Mouse (Mus musculus) hindbrain, embryonic 11.5 days (tissue): ENCODE measurements at regions not wholly inside any gene's neighbourhood (a gene's known extent, or its start where the extent isn't known, plus 50 kb on each side); places are given as distances from the start of the nearest gene placed in this dataset.
A peak's percentile ranks its signal among the peaks of the same experiment; 100 is the strongest.

Experiments used
- ATAC-seq: fragments of 200-750 bp; cut with Nextera tagmentation; 2 replicates; pipeline ENCODE4 v1.8.0; 2017; ENCODE audit warnings: mild to moderate bottlenecking, moderate TSS enrichment, moderate library complexity; ENCODE audit not compliant: low FRiP score
- DNase-seq: peaks from one replicate; pipeline ENCODE4 v3.0.0-alpha.2; 2015; ENCODE audit warnings: low spot score
- H3K27ac ChIP-seq: fragments of 300-500 bp; sonication (generic); 2 replicates; pipeline ENCODE4 v1.5.1; 2014; ENCODE audit warnings: mild to moderate bottlenecking, low read depth, low read length
- H3K27me3 ChIP-seq: fragments of 300-500 bp; sonication (generic); 2 replicates; pipeline ENCODE4 v1.6.1; 2014; ENCODE audit warnings: mild to moderate bottlenecking, low read length, moderate library complexity, mixed read lengths; ENCODE audit not compliant: control insufficient read depth, insufficient read depth
- H3K36me3 ChIP-seq: fragments of 300-500 bp; sonication (generic); 2 replicates; pipeline ENCODE4 v1.6.1; 2014; ENCODE audit warnings: mild to moderate bottlenecking, low read length, moderate library complexity, mixed read lengths; ENCODE audit not compliant: control insufficient read depth, insufficient read depth
- H3K4me1 ChIP-seq: fragments of 300-500 bp; sonication (generic); replicated peaks from 2 replicates; pipeline ENCODE4 v1.6.1; 2014; ENCODE audit warnings: low read length, mixed read lengths; ENCODE audit not compliant: control insufficient read depth, insufficient read depth
- H3K4me2 ChIP-seq: fragments of 300-500 bp; sonication (generic); replicated peaks from 2 replicates; pipeline ENCODE4 v1.6.1; 2014; ENCODE audit warnings: mild to moderate bottlenecking, low read depth, low read length
- H3K4me3 ChIP-seq: fragments of 300-500 bp; sonication (generic); 2 replicates; pipeline ENCODE4 v1.5.1; 2014; ENCODE audit warnings: low read depth, low read length
- H3K9ac ChIP-seq: fragments of 300-500 bp; sonication (generic); 2 replicates; pipeline ENCODE4 v1.6.1; 2014; ENCODE audit warnings: low read depth, low read length
- H3K9me3 ChIP-seq: fragments of 300-500 bp; sonication (generic); 2 replicates; pipeline ENCODE4 v1.6.1; 2016; ENCODE audit warnings: low read length; ENCODE audit not compliant: control insufficient read depth
- WGBS: fragments of 180-500 bp; shearing (Covaris S2); extraction: QIAGEN DNeasy Blood & Tissue Kit; methylation state at CpG from one replicate; pipeline ENCODE4 v1.1.7; 2014; 5-methylcytosine and 5-hydroxymethylcytosine counted together

- Histone ChIP-seq H3K4me2 (0 out of 2 replicates have a peak overlapping the region, but pooled peaks have one; percentile 28), H3K4me3 (no peak overlapping the region), H3K4me1 (0 out of 2 replicates have a peak, but pooled peaks cover 3% of the 10 kb centered on the region), H3K36me3 (no peaks in the 10 kb centered on the region), H3K9ac (no peak overlapping the region), H3K27me3 (no peaks in the 10 kb centered on the region), H3K27ac (no peak overlapping the region), H3K9me3 (no peaks in the 10 kb centered on the region)
- ATAC-seq (0 out of 2 replicates have a peak, but pooled peaks have one; percentile 23), DNase-seq (peak; percentile 15)
- WGBS: 60% methylated on average over 5 of the region's 5 CpGs
These were observed 339.6 kb downstream of the Btg1 start for GRCm38 (mm10) chr10:96956449-96956834.

GRCm38 (mm10) chr10:96957019-96957418, 340.2 kb downstream of the Btg1 start:
- Histone ChIP-seq H3K9me3 (no peaks in the 10 kb centered on the region), H3K4me2 (no peak overlapping the region), H3K9ac (no peak overlapping the region), H3K27me3 (no peaks in the 10 kb centered on the region), H3K4me1 (0 out of 2 replicates have a peak, but pooled peaks cover 3% of the 10 kb centered on the region), H3K27ac (peak overlapping the region; percentile 30; the same call in 1 of the 2 replicates), H3K4me3 (no peak overlapping the region), H3K36me3 (no peaks in the 10 kb centered on the region)
- no peak for DNase-seq
- ATAC-seq: no peak
- 83% methylated on average over 2 of the region's 2 CpGs for WGBS

- H3K27me3 ChIP-seq: no peaks in the 10 kb centered on the region
- no peak for DNase-seq
- WGBS: 95% methylated on average over 1 of the region's 1 CpGs
- no peaks in the 10 kb centered on the region for H3K36me3 ChIP-seq
- no peak overlapping the region for H3K4me3 ChIP-seq
- no peaks in the 10 kb centered on the region for H3K4me1 ChIP-seq
- no peak overlapping the region for H3K4me2 ChIP-seq
- no peaks in the 10 kb centered on the region for H3K9me3 ChIP-seq
- no peak overlapping the region for H3K9ac ChIP-seq
- no peak for ATAC-seq
- no peak overlapping the region for H3K27ac ChIP-seq
These were observed 353.0 kb downstream of the Btg1 start for GRCm38 (mm10) chr10:96969825-96970224.

- Histone ChIP-seq H3K4me3 (no peak overlapping the region), H3K36me3 (no peaks in the 10 kb centered on the region), H3K9ac (no peak overlapping the region), H3K27me3 (no peaks in the 10 kb centered on the region), H3K9me3 (no peaks in the 10 kb centered on the region), H3K27ac (no peak overlapping the region), H3K4me1 (no peaks in the 10 kb centered on the region), H3K4me2 (no peak overlapping the region)
- no peak for DNase-seq
- peak; percentile 68; the same call in 1 of the 2 replicates for ATAC-seq
- WGBS: 51% methylated on average over 4 of the region's 4 CpGs
These were observed 353.9 kb downstream of the Btg1 start for GRCm38 (mm10) chr10:96970737-96971136.

GRCm38 (mm10) chr10:96971810-96972209, 355.0 kb downstream of the Btg1 start:
- no peak overlapping the region for H3K4me2 ChIP-seq
- 75% methylated on average over 3 of the region's 3 CpGs for WGBS
- ATAC-seq (no peak), DNase-seq (no peak)
- H3K9ac ChIP-seq: no peak overlapping the region
- no peaks in the 10 kb centered on the region for H3K27me3 ChIP-seq
- no peaks in the 10 kb centered on the region for H3K4me1 ChIP-seq
- H3K9me3 ChIP-seq: no peaks in the 10 kb centered on the region
- H3K27ac ChIP-seq: no peak overlapping the region
- no peak overlapping the region for H3K4me3 ChIP-seq
- H3K36me3 ChIP-seq: no peaks in the 10 kb centered on the region

- Histone ChIP-seq H3K9ac (no peak overlapping the region), H3K4me2 (no peak overlapping the region), H3K27me3 (no peaks in the 10 kb centered on the region), H3K27ac (no peak overlapping the region), H3K4me1 (no peaks in the 10 kb centered on the region), H3K4me3 (no peak overlapping the region), H3K36me3 (no peaks in the 10 kb centered on the region), H3K9me3 (no peaks in the 10 kb centered on the region)
- no peak for DNase-seq
- ATAC-seq: no peak
- 86% methylated on average over 2 of the region's 2 CpGs for WGBS
These were observed 357.6 kb downstream of the Btg1 start for GRCm38 (mm10) chr10:96974326-96974977.

GRCm38 (mm10) chr10:96976691-96977090, 359.9 kb downstream of the Btg1 start:
- H3K27ac ChIP-seq: no peak overlapping the region
- no peak overlapping the region for H3K9ac ChIP-seq
- no peak overlapping the region for H3K4me3 ChIP-seq
- no peaks in the 10 kb centered on the region for H3K9me3 ChIP-seq
- no peaks in the 10 kb centered on the region for H3K36me3 ChIP-seq
- no peak overlapping the region for H3K4me2 ChIP-seq
- H3K4me1 ChIP-seq: 0 out of 2 replicates have a peak, but pooled peaks cover 3% of the 10 kb centered on the region
- DNase-seq (no peak), ATAC-seq (no peak)
- H3K27me3 ChIP-seq: no peaks in the 10 kb centered on the region

GRCm38 (mm10) chr10:96980494-96980831, 363.7 kb downstream of the Btg1 start:
- Histone ChIP-seq H3K4me2 (no peak overlapping the region), H3K27me3 (no peaks in the 10 kb centered on the region), H3K4me3 (no peak overlapping the region), H3K36me3 (no peaks in the 10 kb centered on the region), H3K27ac (peak overlapping the region; percentile 56), H3K9ac (no peak overlapping the region), H3K4me1 (0 out of 2 replicates have a peak, but pooled peaks cover 3% of the 10 kb centered on the region), H3K9me3 (no peaks in the 10 kb centered on the region)
- WGBS: 40% methylated on average over 3 of the region's 3 CpGs
- peak; percentile 74 for ATAC-seq
- DNase-seq: peak; percentile 35

GRCm38 (mm10) chr10:96980832-96981515, 364.2 kb downstream of the Btg1 start:
- Histone ChIP-seq H3K9ac (no peak overlapping the region), H3K9me3 (no peaks in the 10 kb centered on the region), H3K4me1 (0 out of 2 replicates have a peak, but pooled peaks cover 3% of the 10 kb centered on the region), H3K4me3 (no peak overlapping the region), H3K36me3 (no peaks in the 10 kb centered on the region), H3K27ac (peak overlapping the region; percentile 73), H3K27me3 (no peaks in the 10 kb centered on the region), H3K4me2 (no peak overlapping the region)
- WGBS: 31% methylated on average over 9 of the region's 9 CpGs
- DNase-seq: peak; percentile 63
- peak; percentile 89 for ATAC-seq
